Mouse (Mus musculus) testis, postnatal 10 days (tissue): ENCODE data around the gene Pcnx2.

ENCODE experiments used
- DNase-seq: peaks from one replicate; pipeline ENCODE4 v3.0.0; 2021; ENCODE audit warnings: low spot score

The Pcnx2 gene

DNA sequence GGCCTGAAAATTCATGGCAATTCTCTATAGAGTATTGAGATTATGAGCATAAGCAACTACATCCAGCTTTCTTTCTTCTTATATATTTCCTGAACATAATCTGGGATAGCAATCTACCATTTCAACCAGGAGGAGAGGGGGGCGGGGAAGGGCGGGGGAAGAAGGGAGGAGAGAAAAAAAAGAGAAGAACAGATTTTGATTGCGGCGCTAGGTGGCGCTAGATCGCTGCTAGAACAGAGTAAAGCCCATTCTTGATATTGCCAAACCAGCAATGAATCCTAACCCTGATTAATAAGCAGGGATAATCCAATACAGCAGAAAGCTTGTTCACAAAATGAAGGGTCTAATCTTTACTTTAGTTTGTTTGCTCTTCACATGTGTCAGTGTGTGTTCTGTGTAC lies 782 bp upstream of the Pcnx2 start:
- peak; percentile 75 for DNase-seq

DNA sequence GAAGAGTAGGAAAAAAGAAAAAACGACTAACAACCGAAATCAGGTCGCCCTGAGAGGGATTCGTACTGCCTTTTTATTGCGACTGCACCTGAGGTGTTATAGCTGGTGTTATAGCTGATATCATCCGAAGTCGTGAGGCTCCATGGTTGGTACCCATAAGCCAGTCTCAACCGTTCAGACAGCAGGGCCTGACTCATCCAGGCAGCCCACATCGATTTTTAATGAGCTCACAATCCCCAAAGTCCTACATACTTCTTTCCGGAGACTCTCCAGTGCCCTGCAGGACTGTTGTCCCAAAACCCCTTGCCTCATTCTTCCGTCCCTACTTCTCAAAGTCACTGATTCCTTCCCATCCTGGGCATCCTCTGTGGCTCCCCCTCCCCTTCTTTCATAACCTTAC lies 729 bp downstream of the Pcnx2 start:
- no peak for DNase-seq

DNA sequence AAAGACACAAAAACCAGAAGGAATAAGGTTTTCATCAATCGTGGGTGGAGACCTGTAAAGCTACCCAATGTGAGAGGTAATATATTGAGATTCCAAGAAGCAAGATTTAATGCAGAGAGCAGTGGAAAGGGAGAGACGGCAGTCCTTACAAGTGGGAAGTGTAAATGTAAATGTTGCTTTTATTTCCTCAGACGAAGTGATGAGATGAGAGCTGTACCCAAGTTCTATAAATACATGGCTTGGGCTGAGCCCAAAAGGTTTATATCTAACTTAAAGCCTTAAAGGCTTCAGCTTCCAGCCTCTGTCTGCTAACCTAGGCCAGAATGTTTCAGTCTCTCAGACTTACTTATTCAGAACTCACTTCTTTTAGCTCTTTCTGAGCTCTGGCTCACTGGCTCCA lies 8.2 kb downstream of the Pcnx2 start:
- DNase-seq = no peak

DNA sequence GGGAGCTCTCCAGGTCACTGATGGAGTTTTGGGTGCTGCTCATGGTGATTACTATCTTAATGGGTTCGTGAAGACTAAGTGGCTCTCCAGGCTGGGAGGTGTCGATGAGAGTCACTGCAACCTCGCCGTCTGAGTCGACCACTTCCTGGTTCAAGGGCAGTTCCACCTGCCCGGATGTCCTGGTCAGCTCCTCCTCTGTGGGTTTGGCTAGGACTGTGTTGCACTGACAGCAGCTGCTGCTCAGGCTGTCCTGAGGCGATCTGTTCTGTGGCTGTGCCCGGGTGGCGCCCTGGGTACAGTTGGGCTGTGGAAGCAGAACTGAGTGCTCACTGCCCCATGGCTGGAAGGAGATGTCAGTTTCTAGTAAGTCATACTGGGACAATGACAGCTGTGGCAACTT lies 10.6 kb downstream of the Pcnx2 start:
- DNase-seq = no peak

GRCm38 (mm10) chr8:125880447-125880846 lies 17.7 kb downstream of the Pcnx2 start:
- DNase-seq = no peak

DNA sequence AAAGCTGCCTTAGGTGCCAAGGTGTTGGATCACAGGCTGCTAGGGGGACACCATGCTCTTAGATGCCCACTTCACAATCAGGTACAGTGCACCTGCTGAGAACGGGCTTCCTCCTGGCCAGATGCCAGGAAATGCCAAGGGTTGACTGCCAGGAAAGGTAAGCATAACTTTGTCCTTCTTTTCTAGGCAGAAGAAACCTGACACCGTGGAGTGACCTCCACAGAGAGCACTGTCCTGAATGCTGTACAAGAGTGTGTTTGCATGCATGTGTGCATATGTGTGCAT lies 24.9 kb downstream of the Pcnx2 start:
- DNase-seq = peak; percentile 48

GRCm38 (mm10) chr8:125872501-125873249 lies 25.4 kb downstream of the Pcnx2 start:
- no peak for DNase-seq

DNA sequence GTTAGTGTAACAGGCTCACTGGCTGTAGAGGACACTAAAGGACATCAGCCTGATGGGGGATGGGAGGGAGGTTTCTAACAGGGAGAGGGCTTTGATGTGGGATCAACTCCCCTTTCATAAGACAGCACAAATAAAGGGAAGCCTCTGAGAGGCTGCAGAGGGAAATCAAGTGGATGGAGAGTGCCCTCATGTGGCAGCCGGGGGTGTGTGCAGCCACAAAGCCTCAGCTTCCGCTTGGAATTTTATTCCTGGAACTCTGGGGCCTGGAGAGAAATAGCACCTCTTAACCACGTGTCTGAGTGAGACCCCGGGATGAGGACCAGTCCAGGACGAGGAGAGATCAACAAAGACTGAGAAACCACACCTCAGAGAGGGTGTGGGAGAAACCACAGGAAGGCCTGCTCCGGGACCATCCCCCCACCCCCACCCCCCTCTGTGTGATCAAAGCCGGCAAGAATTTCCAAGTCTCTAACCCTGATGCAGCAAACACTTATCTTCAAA lies 27.2 kb downstream of the Pcnx2 start:
- DNase-seq = peak; percentile 82

GRCm38 (mm10) chr8:125870179-125870702 lies 27.9 kb downstream of the Pcnx2 start:
- no peak for DNase-seq

DNA sequence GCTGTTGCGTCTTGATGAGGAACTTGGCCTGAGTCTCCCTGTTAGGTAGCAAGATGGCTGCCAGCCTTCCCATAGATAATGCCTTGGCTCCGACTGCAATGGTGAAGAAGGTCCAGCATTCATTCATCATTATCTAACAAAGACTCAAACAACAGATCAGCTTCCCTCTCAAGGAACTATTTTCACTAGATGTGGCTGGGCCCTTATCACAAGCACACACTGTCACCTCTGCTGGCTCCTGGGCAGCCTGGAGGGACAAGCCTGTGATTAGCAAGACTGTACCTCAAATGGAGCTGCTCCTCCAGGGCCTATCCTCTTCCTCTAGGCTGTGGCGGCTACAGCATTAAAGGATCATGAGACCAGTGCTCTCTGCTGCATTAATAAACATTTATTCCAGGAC lies 28.4 kb downstream of the Pcnx2 start:
- no peak for DNase-seq

DNA sequence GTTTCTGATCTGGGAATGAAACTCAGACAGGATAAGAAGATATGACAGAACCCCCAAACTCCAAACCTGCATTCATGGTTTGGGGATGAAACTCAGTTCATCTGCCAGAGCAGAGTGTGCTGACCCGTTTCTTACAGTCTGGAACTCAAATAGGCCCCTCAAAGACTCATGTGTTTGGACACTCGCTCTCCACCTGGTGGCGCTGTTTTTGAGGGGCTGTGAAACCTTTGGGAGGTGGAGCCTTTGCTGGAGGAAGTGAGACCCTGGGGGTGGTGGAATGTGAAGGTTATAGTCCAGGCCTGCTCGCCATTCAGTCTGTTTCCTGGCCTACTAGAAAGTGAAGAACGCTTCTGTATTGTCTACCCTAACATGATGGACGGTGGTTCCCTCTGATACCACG lies 29.6 kb downstream of the Pcnx2 start:
- DNase-seq = peak; percentile 53

DNA sequence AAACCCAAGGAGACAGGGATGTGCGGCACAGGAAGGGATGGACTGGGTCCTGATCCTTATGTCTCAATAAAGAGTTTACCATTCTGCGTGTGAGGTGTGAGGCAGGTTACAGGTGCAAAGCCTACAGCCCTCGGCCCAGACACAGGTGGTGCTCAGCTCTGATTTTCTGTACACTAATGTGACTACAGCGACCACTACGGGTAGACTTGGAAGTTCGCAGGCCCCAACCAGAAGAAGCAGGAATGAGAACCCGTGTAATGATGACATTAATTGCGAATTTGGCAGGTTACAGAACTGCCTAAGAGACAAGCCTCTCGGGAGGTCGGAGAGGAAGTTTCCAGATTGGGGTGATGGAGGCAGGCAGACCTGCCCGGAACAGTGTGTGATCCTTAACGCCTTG lies 32.0 kb downstream of the Pcnx2 start:
- no peak for DNase-seq

DNA sequence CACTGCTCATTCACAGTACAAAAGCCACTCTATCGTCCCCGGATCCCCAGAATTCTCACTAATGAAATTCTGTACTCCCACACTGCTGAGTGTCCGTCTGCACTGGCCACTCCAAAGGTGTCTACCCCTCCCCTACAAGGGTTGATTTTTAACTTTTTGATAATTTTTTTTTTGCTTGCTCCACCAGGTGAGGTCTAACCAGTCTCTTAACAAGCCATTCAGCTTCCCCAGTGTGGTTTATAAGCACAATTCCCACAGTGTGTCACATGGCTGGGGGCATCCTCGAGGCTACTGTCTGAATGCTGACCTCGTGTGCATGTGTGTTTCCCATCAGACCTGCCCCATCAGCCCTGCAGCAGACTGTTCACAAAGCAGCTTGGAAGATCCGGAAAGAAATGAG lies 40.9 kb downstream of the Pcnx2 start:
- DNase-seq = no peak

DNA sequence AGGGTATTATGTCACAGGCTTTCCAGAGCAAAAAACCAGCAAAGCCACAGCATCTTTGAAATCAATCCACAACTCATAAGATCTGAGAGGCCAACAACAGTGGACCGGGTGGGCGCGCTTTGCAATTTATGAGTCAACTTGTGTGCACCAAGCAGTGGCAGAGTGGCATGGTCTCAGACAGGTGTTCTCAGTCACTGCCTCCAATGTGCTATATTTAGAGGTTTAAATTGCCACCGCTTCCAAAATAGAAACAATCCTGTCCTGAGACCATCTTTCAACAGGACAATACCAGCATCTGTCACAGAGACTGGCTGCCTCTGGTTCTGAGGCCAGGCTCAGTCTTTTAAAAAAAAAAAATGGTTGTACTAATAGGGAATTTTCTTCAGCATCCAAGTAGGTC lies 42.0 kb downstream of the Pcnx2 start:
- DNase-seq = no peak

GRCm38 (mm10) chr8:125854379-125854778 lies 43.7 kb downstream of the Pcnx2 start:
- no peak for DNase-seq

- DNase-seq = no peak
Measured at GRCm38 (mm10) chr8:125853300-125853699, 44.8 kb downstream of the Pcnx2 start.

- DNase-seq = no peak
Measured at GRCm38 (mm10) chr8:125849181-125849580, 48.9 kb downstream of the Pcnx2 start.

DNA sequence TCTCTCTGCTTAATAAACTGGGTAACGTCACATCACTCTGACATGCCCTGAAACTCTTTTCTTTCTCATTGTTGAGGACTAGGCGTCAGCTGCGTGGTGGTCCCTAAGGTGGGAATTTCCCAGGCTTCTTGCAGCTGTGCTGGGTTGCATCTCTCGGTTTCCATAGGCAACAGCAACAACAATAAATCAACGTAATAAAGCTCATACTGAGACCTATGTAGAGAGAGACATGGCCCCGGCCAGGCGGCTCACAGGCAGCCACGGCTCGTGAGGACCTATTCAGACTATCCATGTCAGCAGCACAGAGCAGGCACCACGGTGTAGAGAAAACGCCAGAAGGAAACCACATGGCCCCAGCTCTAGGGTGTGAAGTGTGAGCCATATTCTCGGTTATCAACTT lies 50.3 kb downstream of the Pcnx2 start:
- no peak for DNase-seq

DNA sequence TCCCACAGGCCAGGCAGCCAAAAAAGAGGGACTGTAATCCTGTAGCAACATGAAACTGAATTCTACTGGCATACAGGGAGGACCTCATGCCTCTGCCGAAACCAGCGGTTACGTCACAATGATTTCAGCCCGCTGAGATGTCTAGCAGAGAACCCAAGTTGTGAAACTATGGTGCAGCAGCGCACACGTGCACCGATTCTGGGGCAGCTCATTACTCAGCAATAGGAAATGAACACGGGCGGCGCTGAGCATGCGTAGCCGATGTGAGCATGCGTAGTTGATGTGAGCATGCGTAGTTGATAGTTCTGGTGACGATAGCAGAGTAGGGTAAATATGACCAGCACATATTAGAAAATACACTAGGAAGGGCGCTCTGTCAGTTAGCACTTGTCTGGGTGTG lies 52.8 kb downstream of the Pcnx2 start:
- DNase-seq = no peak

DNA sequence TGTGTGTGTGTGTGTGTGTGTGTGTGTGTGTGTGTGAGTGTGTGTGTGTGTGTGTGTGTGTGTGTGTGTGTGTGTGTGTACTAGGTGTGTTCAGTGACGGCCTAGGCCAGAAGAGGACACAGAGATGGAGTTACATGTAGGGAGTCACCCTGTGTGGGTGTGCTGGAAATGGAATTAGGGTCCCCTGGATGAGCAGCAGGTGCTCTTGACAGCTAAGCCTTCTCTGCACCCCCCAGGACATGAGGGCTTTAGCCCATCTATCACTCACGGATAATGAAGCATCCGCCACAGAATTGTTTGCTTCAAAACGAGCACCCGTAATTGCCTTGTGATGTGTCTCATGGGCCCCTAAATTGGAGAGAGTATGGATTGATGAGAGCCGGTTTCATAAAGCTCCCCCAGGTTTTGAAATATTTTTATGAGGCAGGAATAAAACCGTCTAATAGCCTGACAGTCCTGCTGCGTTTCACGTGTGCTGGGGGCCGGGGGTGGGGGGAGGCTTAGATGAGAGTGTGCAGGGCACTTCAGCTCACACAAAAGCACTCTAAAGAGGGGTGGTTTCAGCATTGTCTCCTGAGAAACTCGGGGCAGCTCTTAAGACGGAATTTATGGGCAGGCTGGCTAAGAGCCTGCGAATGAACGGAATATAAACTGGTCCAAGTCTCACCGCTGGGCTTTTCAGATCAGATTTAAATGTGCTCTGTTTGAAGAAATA lies 54.8 kb downstream of the Pcnx2 start:
- no peak for DNase-seq

DNA sequence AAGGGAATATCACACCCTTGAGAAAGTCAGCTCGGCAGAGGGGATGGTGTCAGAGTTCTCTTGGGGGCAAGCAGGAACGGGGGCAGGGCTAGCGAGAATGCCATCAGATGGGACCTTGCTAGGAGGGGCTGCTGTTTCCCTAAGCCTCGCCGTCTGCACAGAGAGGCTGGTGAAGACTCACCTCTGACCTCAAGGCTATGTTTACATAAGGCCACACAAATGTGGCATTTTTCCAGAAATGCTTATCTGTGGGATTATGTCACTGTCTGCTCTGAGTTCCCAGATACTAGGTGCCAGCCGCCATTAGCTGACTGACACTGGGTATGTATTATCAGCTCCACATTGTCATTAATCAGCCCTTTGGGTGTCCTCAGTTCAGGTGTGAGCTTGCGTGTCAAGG lies 56.0 kb downstream of the Pcnx2 start:
- no peak for DNase-seq

GRCm38 (mm10) chr8:125824688-125825087 lies 73.4 kb downstream of the Pcnx2 start:
- DNase-seq = no peak

- DNase-seq = no peak
Measured at GRCm38 (mm10) chr8:125823719-125824118, 74.4 kb downstream of the Pcnx2 start.

- no peak for DNase-seq
Measured at GRCm38 (mm10) chr8:125822065-125822464, 76.1 kb downstream of the Pcnx2 start.
